Mouse (Mus musculus) frontal cortex, postnatal 25 days (tissue): ENCODE measurements at regions not wholly inside any gene's neighbourhood (a gene's known extent, or its start where the extent isn't known, plus 50 kb on each side); places are given as distances from the start of the nearest gene placed in this dataset.

Source experiments
- DNase-seq, 2 experiments: peaks; one replicate each; pipeline ENCODE4 v3.0.0; 2022; ENCODE audit warnings: low spot score in 2 of 2

DNA sequence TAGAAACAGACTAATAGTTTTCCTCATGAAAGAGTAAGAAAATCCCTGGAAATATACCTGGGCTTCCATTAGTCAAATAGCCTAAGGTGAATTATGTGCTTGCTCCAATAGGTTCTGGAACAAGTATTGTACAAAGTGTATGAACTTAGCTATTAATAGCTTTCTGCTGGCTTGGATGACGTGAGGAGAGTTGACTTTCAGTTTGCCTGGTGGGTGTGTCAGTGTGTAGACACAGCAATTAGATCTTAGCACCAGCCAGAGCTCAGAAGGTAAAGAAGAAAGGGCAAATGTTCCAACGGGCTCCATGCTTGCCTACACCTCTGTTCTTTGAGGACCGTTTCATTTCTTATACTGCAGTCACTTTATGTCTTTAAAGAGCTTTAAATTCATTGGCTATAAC, 654.8 kb upstream of the Mef2c start:
- DNase-seq: no peak

DNA sequence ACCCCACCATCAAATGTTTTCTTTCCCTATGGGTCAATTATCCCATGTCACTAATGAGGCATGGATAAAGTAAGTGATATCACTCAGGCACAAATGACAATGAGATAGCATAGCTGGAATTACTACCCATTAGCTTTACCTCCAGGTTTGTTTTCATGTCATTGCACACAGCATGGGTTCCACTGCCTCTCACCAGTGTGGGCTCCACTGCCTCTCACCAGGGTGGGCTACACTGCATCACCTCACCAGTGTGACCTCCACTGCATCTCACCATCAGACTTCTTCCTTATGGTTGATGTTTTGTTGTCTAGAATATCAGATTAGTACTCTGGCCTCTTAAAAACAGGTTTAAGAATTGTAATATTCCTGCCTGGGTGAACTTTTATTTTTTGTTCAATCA, 634.0 kb upstream of the Mef2c start:
- DNase-seq: no peak

DNA sequence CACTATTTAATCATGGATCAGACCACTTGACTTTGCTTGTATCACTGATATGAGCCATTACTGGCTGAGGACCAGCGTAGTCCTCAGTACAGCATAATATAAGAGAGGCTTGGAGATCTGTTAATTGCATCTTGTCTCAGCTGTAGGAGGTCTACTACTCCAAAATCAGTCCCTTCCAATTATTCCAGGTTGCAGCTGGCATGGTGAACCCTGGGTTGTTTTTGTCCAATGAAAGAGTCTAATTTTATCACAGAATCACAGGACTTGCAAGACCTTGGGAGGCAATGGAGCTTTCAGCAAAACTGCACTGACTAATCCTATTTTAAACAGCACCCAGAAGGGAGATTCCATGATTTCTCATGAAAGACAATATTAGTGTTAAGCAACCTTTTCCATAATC, 629.7 kb upstream of the Mef2c start:
- DNase-seq: no peak

- no peak for DNase-seq
Observed at GRCm38 (mm10) chr13:82883368-82883767, 620.5 kb upstream of the Mef2c start.

DNA sequence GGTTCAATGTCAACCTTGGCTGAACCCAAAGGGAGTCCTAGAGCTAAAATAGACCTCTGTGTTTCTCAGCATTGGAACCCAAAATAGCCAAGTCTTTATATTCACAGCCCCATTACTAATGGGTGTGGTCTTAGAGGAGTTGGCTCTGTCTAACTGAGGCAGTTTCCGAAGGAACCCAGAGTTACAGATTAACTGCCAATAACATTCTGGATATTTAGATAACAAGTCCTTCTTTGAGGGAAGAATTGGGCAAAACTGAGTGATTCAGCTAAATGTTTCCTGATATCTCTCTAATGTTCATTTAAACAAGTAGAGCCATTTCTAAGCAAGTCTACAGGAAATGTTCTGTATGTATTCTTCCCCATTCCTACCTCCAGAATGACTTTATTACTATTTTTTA, 615.1 kb upstream of the Mef2c start:
- no peak for DNase-seq

GRCm38 (mm10) chr13:82892731-82893130, 611.1 kb upstream of the Mef2c start:
- DNase-seq: no peak

DNA sequence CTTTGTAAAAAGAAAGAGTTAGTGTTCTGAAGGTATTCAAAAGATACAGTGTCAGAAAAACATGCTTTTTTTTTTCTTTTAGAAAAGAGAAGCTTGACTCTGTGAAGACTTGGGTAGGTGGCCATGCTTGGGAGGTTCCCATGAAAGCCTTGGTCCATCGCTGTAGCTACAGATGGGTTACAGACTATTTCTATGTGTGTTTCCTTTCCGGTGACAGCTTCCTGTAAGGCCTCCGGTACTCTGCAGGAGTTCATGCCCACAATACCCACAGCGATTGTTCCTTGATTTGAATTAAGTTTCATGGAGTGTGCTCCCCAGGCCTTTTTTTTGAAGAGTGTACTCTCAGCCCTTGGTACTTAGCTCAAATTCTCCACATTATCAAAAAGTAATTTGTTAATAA, 604.1 kb upstream of the Mef2c start:
- no peak for DNase-seq

GRCm38 (mm10) chr13:82902160-82902559, 601.7 kb upstream of the Mef2c start:
- no peak for DNase-seq

DNA sequence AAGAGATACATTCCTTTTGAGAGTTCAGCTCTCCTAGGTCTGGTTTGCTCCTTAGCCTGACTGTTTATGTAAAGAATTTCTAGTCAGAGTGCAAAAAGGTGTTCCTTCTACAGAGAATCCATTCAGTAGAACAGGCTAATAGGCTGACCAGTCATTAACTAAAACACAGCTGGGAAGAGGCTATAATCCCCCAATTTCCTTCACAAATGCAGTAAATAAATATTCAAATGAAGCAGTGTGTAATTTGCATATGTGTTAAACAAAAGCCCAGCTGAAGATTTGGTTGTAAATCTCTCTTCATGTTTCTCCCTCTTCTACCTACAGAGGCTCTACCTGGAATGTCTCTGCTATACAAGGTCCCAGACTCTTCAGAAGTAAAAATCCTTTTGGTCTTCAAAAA, 600.2 kb upstream of the Mef2c start:
- DNase-seq: no peak

DNA sequence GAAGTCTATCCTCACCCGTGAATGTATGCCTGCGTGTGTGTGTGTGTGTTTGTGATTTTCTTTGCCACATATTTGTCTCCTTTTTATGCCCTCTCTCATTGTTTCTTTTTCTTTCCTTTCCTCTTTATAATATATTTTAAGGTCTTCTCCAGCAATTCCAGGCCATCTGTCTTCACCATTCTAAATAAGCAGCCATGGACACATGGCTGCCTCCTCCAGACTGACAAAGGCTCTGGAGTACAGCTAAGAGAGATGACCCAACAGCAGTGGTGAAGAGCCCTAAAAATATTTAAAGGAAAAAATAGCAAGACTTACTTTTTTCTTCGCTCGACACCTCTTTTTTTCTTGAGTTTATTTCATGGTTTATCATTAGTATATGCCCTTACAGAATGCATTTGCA, 596.1 kb upstream of the Mef2c start:
- DNase-seq: no peak

- no peak for DNase-seq
Observed at GRCm38 (mm10) chr13:82909151-82909550, 594.7 kb upstream of the Mef2c start.

- no peak for DNase-seq
Observed at GRCm38 (mm10) chr13:82912859-82913258, 591.0 kb upstream of the Mef2c start.

DNA sequence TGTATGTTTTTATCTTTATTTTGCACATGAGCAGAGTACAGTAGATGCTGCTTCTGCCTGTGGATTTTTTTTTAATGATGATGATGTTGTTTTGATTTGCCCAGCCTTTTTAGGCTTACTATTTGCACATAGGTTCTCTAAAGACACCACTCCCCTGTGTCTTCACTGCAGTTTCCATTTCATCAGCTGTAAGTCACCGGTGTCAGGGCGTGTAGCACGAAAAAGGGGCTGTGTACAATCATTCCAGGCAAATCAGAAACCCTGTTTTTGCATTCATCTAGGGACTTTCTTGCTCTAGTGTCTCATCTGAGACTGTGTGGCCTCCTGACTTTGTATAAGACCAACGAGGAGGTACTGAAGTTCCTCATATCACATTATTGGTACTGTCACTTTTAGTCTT, 588.6 kb upstream of the Mef2c start:
- DNase-seq: no peak

DNA sequence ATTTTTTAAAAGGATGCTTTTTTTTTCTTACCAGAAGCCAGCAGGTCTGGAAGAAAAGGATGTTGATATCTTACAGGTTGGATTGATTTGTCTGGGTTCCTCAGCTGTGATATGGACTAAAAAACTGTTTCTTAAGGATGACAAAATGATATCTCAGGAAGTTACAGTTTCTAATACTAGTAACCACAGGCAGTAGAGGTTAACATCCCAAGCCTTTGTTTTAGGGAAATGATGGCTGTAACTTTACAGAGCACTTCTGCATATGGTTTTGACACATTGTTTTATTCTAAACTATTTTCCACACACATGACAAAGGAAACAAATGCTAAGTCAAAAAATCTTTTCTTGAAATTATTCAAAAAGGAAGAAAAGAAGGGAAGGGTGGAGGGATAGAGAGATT, 573.8 kb upstream of the Mef2c start:
- DNase-seq: no peak

DNA sequence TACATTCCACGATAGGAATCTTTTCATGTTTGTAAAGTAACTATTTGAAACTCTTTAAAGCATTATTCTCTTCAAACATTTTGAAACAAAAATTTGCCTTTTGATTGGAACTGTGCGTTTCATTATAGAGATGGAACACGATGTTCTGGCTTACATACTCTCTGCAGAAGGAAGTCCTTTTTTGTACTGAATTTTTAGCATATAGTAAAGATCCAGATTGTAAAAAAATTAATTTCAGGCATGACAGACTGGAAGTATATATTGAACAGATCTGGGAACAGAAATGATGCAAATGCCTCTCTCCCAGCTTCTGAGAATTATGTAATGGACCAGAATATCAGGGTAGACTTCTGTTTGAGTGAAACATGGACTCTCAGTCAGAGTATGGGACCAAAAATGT, 566.0 kb upstream of the Mef2c start:
- no peak for DNase-seq

DNA sequence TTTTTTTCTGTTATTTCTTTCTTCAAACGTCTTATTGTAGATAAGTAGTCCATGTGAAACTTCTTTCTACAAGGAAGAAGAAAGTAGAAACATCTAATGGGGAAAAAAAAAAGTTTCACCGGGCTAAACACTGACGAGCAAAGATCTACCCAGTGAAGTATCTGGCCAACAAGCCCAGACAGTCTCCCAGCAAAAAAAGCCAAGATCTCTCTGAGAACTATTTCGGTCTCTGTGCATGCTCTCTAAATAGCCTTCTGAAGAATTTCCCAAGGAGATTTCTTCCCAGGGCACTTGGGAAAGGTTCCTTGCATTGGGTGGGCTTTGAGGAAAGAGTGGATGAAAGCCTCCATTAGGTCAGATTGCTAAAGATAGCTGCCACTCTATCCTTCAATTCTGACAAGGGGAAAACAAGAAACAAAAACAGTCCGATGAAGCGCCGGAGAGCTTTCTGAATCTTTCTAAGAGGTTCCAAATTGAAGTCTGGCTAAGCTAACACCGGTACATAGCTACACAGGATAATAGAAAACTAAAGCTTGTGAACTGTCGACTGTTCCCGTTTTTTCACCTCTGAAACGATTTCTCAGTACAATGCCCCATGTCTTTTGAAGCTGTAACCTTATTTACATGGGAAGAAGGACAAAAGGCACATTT, 561.0 kb upstream of the Mef2c start:
- no peak for DNase-seq

- no peak for DNase-seq
Observed at GRCm38 (mm10) chr13:82946931-82947330, 556.9 kb upstream of the Mef2c start.

- DNase-seq: no peak
Observed at GRCm38 (mm10) chr13:82949541-82949940, 554.3 kb upstream of the Mef2c start.

- no peak for DNase-seq
Observed at GRCm38 (mm10) chr13:82962333-82962732, 541.5 kb upstream of the Mef2c start.

DNA sequence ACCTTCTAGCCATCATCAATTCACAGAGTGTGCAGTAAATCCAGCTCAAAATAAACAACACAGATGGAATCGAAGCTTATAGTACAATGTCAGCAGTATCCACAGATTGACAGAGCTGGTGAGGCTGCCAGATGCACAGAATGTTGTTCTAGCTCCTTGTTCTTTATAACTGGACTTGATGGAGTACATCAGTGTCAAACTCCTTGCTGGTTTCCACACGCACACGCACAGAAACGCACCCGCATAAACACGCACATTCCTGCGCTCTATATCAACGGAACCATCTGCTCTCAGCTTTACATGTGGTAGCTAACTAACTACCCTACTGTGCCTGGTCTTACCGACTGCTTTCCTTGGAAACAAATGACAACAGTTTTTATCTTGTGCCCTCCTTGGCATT, 532.1 kb upstream of the Mef2c start:
- DNase-seq: peak in 1 of 2 experiments; percentile 8

- no peak for DNase-seq
Observed at GRCm38 (mm10) chr13:82974210-82974811, 529.5 kb upstream of the Mef2c start.

GRCm38 (mm10) chr13:83001118-83001517, 502.7 kb upstream of the Mef2c start:
- no peak for DNase-seq

DNA sequence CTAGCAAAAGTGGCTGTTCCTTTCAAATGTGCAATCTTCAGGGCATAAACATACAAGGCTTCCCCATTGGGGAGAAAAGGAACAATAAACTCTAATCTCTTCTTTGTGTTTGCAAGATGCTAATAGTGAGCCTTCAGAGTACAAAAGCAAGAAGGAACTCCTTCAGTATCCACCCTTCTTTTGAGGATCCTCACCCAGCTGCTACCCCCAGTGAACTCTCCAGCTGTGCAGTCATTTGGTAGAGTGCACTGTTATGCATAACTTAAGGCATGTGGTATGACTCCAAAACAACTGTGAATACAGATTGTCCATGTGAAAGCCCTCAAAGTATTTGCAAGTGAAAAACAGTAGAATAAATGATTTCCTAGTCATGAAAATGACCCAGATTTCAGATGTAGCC, 487.1 kb upstream of the Mef2c start:
- no peak for DNase-seq

DNA sequence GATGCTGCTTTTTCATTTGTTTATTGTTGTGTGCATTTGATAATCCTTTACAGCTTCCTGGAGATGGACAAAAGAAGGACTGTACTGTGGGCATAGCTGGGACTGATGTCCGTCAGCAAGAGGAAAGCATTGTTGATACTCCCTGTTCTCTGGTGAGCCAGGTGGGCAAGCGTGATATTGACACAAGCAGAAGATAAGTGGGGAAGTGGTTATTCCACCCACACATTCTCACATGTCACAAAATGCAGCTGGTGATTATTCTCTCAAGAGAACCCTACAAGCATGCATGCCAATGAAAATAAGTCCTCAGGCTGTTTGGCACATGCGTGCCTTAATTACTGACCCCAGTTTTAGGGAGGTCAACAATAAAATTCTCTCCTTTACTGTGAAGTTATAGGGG, 483.0 kb upstream of the Mef2c start:
- DNase-seq: no peak
